Mouse (Mus musculus) erythroblast, embryonic 14.5 days (primary cell): ENCODE measurements around the gene Rdh16.

ENCODE experiments used
- GATA1 ChIP-seq: IDR thresholded peaks from 2 replicates; pipeline ENCODE4 v1.6.1; 2012; ENCODE audit warnings: low read length, inconsistent platforms, mixed read lengths
- TAL1 ChIP-seq: IDR thresholded peaks from 3 replicates; pipeline ENCODE4 v1.6.1; 2012; ENCODE audit warnings: low read length, inconsistent platforms, mixed read lengths

GRCm38 (mm10) chr10:127804416-127804815, 3.5 kb downstream of the Rdh16 start:
- TF ChIP-seq GATA1 = no peak
- TF ChIP-seq TAL1 = no peak
